Mouse (Mus musculus): ENCODE results near the gene Dhx35. TPM values are rescaled to one million over a fixed set of nuclear protein-coding genes. Genes with fewer than 3 reads are reported as not detected.

The Dhx35 gene
- 30.6 TPM for total RNA-seq (2023)

GRCm38 (mm10) chr2:158794494-158795004 lies at the start of gene Dhx35:
Gene Dhx35 (plus strand): TSS chr2:158794807.

GRCm38 (mm10) chr2:158767742-158768339 lies 26.8 kb upstream of the Dhx35 start, which contains the start of gene Fam83d:
Gene Fam83d (plus strand): TSS chr2:158768093.

Other genes starting within 250 kb of the Dhx35 start
- not detected for gene Slc32a1, start 184.0 kb upstream of the Dhx35 start, total RNA-seq (2023)
- 41.8 TPM for gene Actr5, start 169.9 kb upstream of the Dhx35 start, total RNA-seq (2023)
- gene Ppp1r16b, start 129.4 kb upstream of the Dhx35 start, total RNA-seq (2023), result 51.7 TPM
- 2.0 TPM for gene Fam83d, start 26.7 kb upstream of the Dhx35 start, total RNA-seq (2023)

All from CD8-positive naive resting alpha-beta T cell, adult 57 days (primary cell).